Mouse (Mus musculus) gastrocnemius, postnatal 14 days (tissue): Measurements from ENCODE around the gene Rps21. TPM values are rescaled to one million over a fixed set of nuclear protein-coding genes. Genes with fewer than 3 reads are reported as not detected.

Experiments used
- microRNA-seq, 2 experiments: library from miRNA; unstranded; fragments of <30 nt; microRNA quantifications; one replicate each; pipeline ENCODE4 v1.2.0; 2021
- total RNA-seq, 2 experiments: library from RNA; stranded (reverse); gene quantifications; 2 replicates each; pipeline ENCODE4 v1.2.3; 2021

Rps21 gene
- total RNA-seq, 2 experiments from 2014 or later = 456 to 506 TPM

Small RNA genes within 50 kb of the gene (microRNA-seq; reads per million reads assigned to microRNA genes)
- gene Mir3091 = 0 reads per million in 2 experiments

Other genes with a start within 250 kb of the Rps21 start
- gene Lsm14b, start 232.4 kb upstream of the Rps21 start, total RNA-seq = 10 to 100 TPM; 43.7 to 45.0 TPM
- 100 to 1,000 TPM; 130 to 143 TPM for gene Psma7, start 214.9 kb upstream of the Rps21 start, total RNA-seq
- gene Ss18l1, start 214.9 kb upstream of the Rps21 start, total RNA-seq = 1 to 10 TPM; 1.8 to 2.2 TPM
- gene Mtg2, start 186.8 kb upstream of the Rps21 start, total RNA-seq = 10 to 100 TPM in 1 of 2 experiments, 1 to 10 TPM in 1; 9.5 to 10.9 TPM
- under 1 TPM; 0.23 to 0.33 TPM for gene Hrh3, start 152.9 kb upstream of the Rps21 start, total RNA-seq
- gene Osbpl2, start 138.1 kb upstream of the Rps21 start, total RNA-seq = 10 to 100 TPM; 15.8 to 17.2 TPM
- 10 to 100 TPM; 95.7 to 97.3 TPM for gene Adrm1, start 85.9 kb upstream of the Rps21 start, total RNA-seq
- 10 to 100 TPM; 17.9 to 18.0 TPM for gene Lama5, start 31.5 kb upstream of the Rps21 start, total RNA-seq
- 1 to 10 TPM; 6.8 to 9.2 TPM for gene Cables2, start 16.1 kb downstream of the Rps21 start, total RNA-seq
- not detected for gene Rbbp8nl, start 32.5 kb downstream of the Rps21 start, total RNA-seq
- not detected for gene Gata5, start 77.3 kb downstream of the Rps21 start, total RNA-seq
- under 1 TPM; 0.23 to 0.24 TPM for gene Slco4a1, start 198.9 kb downstream of the Rps21 start, total RNA-seq
- gene Ntsr1, start 242.6 kb downstream of the Rps21 start, total RNA-seq = not detected